Mouse (Mus musculus): ENCODE data around the gene Micu1. TPM values are rescaled to one million over a fixed set of nuclear protein-coding genes. Genes with fewer than 3 reads are reported as not detected.
A peak's percentile ranks its signal among the peaks of the same experiment; 100 is the strongest.

Micu1 gene
- polyA plus RNA-seq, 1 experiment from 2014 or later: 52.4 TPM

GRCm38 (mm10) chr10:59898935-59899334 lies 196.7 kb downstream of the Micu1 start:
- DNase-seq (ENCODE audit: low read depth, low spot score) (no peak), ATAC-seq (no peak)
- ChIA-PET POLR2A (interaction anchor here (1.1 to 2.9 kb wide), 3 partner anchors 10 to 52 kb away, joined by 3 to 18 read pairs (median 9); partner anchors contain the start of gene Ddit4), CTCF (interaction anchor here (0.8 to 3.9 kb wide), 5 partner anchors 10 to 168 kb away, joined by 3 to 34 read pairs (median 3); partner anchors contain the start of gene Ddit4)
- in situ Hi-C loops (cut with MboI; ENCODE audit: low pct_unique_long_range_greater_than_20kb): no loop called here
- H3K27me3 ChIP-seq: no peaks in the 10 kb centered on the region
- no peak for TF ChIP-seq CTCF (IDR thresholded peaks at IDR 0.05)

GRCm38 (mm10) chr10:59899341-59900173 lies 197.3 kb downstream of the Micu1 start:
- POLR2A ChIA-PET: interaction anchor here (0.6 to 2.9 kb wide), 4 partner anchors 9 to 51 kb away, joined by 4 to 18 read pairs (median 8); partner anchors contain the start of gene Ddit4
- TF ChIP-seq CTCF (IDR thresholded peaks at IDR 0.05): no peak
- CTCF ChIA-PET: interaction anchor here (0.7 to 3.9 kb wide), 5 partner anchors 9 to 216 kb away, joined by 3 to 34 read pairs (median 3); partner anchors contain the start of gene Ddit4
- peak; percentile 89 for ATAC-seq
- no peak for DNase-seq (ENCODE audit: low read depth, low spot score)
- H3K27me3 ChIP-seq: no peaks in the 10 kb centered on the region
- in situ Hi-C loops (cut with MboI; ENCODE audit: low pct_unique_long_range_greater_than_20kb): no loop called here

- CTCF ChIA-PET: interaction anchor here (0.7 to 3.9 kb wide), 3 partner anchors 9 to 216 kb away, joined by 3 to 34 read pairs (median 6); partner anchors contain the start of gene Ddit4
These were observed 197.8 kb downstream of the Micu1 start for GRCm38 (mm10) chr10:59900174-59900435.

GRCm38 (mm10) chr10:59900939-59901338 lies 198.7 kb downstream of the Micu1 start:
- ChIA-PET POLR2A (interaction anchor here (1.7 to 2.9 kb wide), 2 partner anchors 42 to 50 kb away, joined by 4 to 18 read pairs; partner anchors contain the start of gene Ddit4), CTCF (no interaction called here)
- ATAC-seq (no peak), DNase-seq (ENCODE audit: low read depth, low spot score) (no peak)
- no peak for TF ChIP-seq CTCF (IDR thresholded peaks at IDR 0.05)
- in situ Hi-C loops (cut with MboI; ENCODE audit: low pct_unique_long_range_greater_than_20kb): no loop called here
- no peaks in the 10 kb centered on the region for H3K27me3 ChIP-seq

More at GRCm38 (mm10) chr10:59900174-59900435, 197.8 kb downstream of the Micu1 start:
- in situ Hi-C loops (cut with MboI; ENCODE audit: low pct_unique_long_range_greater_than_20kb): no loop called here
- H3K27me3 ChIP-seq: no peaks in the 10 kb centered on the region
- POLR2A ChIA-PET: interaction anchor here (1.7 to 2.9 kb wide), 2 partner anchors 43 to 51 kb away, joined by 4 to 18 read pairs; partner anchors contain the start of gene Ddit4
- ATAC-seq (no peak), DNase-seq (ENCODE audit: low read depth, low spot score) (no peak)
- TF ChIP-seq CTCF (IDR thresholded peaks at IDR 0.05): no peak

DNA sequence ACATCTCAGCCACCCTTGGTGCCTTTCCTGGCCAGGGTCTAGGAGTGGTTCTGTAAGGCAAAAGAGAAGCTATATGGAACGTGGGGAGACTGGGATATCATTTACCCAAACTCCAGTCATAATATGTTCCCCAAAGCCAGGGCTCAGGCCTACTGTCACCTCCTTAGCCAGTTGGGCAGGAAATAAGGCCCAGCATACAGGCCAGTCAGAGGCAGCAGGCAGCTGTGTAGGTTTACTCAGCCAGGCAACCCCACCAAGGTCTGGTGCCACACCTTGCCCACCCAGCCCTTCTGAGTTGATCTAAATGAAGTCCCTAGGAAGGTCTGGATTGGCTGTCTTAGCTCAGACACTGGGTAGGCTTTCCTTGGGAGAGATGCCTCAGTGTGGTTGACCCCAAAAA lies 199.2 kb downstream of the Micu1 start:
- POLR2A ChIA-PET: interaction anchor here (0.8 kb wide), 1 partner anchor 577 kb away, joined by 3 read pairs; no protein-coding TSS in a partner anchor
- CTCF ChIA-PET: no interaction called here
- ATAC-seq: no peak
- TF ChIP-seq CTCF (IDR thresholded peaks at IDR 0.05): no peak
- DNase-seq (ENCODE audit: low read depth, low spot score): no peak
- in situ Hi-C loops (cut with MboI; ENCODE audit: low pct_unique_long_range_greater_than_20kb): no loop called here
- H3K27me3 ChIP-seq: no peaks in the 10 kb centered on the region

GRCm38 (mm10) chr10:59901986-59902605 lies 199.8 kb downstream of the Micu1 start:
- no peak for TF ChIP-seq CTCF (IDR thresholded peaks at IDR 0.05)
- ATAC-seq: no peak

DNA sequence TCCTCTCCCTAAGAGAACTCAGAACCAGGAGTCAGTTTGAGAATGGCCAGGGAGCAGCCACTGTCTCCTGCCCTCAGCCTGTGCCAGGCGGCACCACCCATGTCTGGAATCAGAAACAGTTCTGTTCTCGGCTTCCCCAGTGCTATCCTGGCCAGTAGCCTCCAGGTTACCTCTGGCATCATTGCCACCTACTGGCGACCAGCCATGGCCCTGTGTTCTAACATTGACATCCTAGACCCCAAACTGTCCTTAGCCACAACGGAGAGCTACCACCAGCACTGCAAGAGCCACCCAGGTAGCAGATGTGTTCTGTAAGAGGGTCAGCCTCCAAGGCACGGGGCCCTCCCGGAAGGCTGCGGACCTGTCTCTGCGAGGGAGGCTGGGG lies 200.3 kb downstream of the Micu1 start:
- ATAC-seq (no peak), DNase-seq (ENCODE audit: low read depth, low spot score) (no peak)
- no peak for TF ChIP-seq CTCF (IDR thresholded peaks at IDR 0.05)
- in situ Hi-C loops (cut with MboI; ENCODE audit: low pct_unique_long_range_greater_than_20kb): no loop called here
- no peaks in the 10 kb centered on the region for H3K27me3 ChIP-seq
- CTCF ChIA-PET: interaction anchor here (1.3 to 2.1 kb wide), 2 partner anchors 8 to 48 kb away, joined by 4 to 11 read pairs; no protein-coding TSS in a partner anchor
- POLR2A ChIA-PET: interaction anchor here (1.1 kb wide), 1 partner anchor 46 kb away, joined by 3 read pairs; no protein-coding TSS in a partner anchor

More at GRCm38 (mm10) chr10:59901986-59902605, 199.8 kb downstream of the Micu1 start:
- POLR2A ChIA-PET: interaction anchor here (0.8 kb wide), 1 partner anchor 577 kb away, joined by 3 read pairs; no protein-coding TSS in a partner anchor
- no peaks in the 10 kb centered on the region for H3K27me3 ChIP-seq
- DNase-seq (ENCODE audit: low read depth, low spot score): no peak
- in situ Hi-C loops (cut with MboI; ENCODE audit: low pct_unique_long_range_greater_than_20kb): no loop called here
- CTCF ChIA-PET: no interaction called here

DNA sequence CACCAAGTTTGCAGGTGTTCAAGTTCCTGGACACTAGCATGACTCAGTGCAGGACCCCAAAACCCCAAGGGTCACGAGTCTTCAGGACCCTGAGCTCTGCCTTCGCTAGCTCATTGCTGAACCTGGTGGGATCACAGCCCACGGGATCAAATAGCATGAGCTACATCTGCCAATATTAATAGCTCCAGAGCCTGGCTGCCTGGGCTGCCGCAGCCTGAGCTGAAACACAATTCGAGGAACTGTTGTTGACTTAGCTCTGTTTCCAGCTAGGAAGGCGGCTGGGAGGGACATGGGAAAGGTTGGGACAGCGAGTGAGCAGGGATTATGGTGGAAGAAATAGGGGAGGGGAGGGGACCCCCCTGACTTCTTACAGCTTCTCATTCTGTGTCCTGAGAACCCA lies 200.9 kb downstream of the Micu1 start:
- no peak for TF ChIP-seq CTCF (IDR thresholded peaks at IDR 0.05)
- ATAC-seq (no peak), DNase-seq (ENCODE audit: low read depth, low spot score) (no peak)
- in situ Hi-C loops (cut with MboI; ENCODE audit: low pct_unique_long_range_greater_than_20kb): no loop called here
- POLR2A ChIA-PET: interaction anchor here (1.1 kb wide), 1 partner anchor 46 kb away, joined by 3 read pairs; no protein-coding TSS in a partner anchor
- no peaks in the 10 kb centered on the region for H3K27me3 ChIP-seq
- CTCF ChIA-PET: interaction anchor here (1.3 to 2.1 kb wide), 2 partner anchors 9 to 48 kb away, joined by 4 to 11 read pairs; no protein-coding TSS in a partner anchor

DNA sequence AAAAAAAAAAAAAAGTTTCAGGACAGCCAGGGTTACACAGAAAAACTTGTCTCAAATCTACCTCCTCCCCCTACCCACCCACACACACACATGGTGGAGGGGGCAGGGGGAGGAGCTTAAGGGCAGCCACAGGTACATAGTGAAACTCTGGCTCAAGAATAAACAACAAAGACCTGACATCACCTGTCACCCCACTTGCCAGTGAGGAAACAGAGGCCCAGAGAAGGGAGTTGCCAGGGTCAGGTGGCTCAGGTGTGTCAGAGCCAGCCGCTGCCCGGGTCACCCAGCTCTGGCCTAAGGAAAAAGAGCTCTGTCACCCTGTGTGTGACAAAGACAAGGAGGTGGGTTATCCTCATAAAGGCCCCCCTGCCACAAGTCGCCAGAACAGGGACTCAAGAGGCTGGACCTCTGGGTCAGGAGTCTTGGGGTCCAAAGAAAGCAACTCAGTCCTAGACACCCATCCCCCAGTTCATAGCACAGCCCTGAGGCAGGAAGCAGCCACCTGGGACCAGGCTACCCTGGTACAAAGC lies 204.9 kb downstream of the Micu1 start:
- ATAC-seq (peak; percentile 5), DNase-seq (ENCODE audit: low read depth, low spot score) (no peak)
- CTCF ChIA-PET: interaction anchor here (1.2 to 2.5 kb wide), 3 partner anchors 14 to 43 kb away, joined by 4 to 8 read pairs (median 5); no protein-coding TSS in a partner anchor
- no peaks in the 10 kb centered on the region for H3K27me3 ChIP-seq
- in situ Hi-C loops (cut with MboI; ENCODE audit: low pct_unique_long_range_greater_than_20kb): loop anchor here (5.0 kb wide), 1 partner anchor 40 kb away; no protein-coding TSS in a partner anchor
- TF ChIP-seq CTCF (IDR thresholded peaks at IDR 0.05): no peak
- POLR2A ChIA-PET: interaction anchor here (0.8 to 3.6 kb wide), 2 partner anchors 44 to 79 kb away, joined by 5 to 22 read pairs; partner anchors contain the start of gene Ddit4

Measured in Patski (cell line).